Mouse (Mus musculus) heart, embryonic 15.5 days (tissue): ENCODE data around the gene Fosl1. TPM values are rescaled to one million over a fixed set of nuclear protein-coding genes. Genes with fewer than 3 reads are reported as not detected.

Source experiments
- ATAC-seq: fragments of 200-750 bp; cut with Nextera tagmentation; replicated peaks from 2 replicates; pipeline ENCODE4 v1.8.0; 2017; ENCODE audit warnings: low read depth, moderate TSS enrichment; ENCODE audit not compliant: insufficient number of reproducible peaks, insufficient read depth, low FRiP score
- H3K27ac ChIP-seq: fragments of 300-500 bp; sonication (generic); 2 replicates; pipeline ENCODE4 v1.5.1; 2015; ENCODE audit warnings: mild to moderate bottlenecking, inconsistent platforms
- H3K27me3 ChIP-seq: fragments of 300-500 bp; sonication (generic); 2 replicates; pipeline ENCODE4 v1.6.1; 2015; ENCODE audit warnings: inconsistent platforms
- H3K36me3 ChIP-seq: fragments of 300-500 bp; sonication (generic); 2 replicates; pipeline ENCODE4 v1.6.1; 2015; ENCODE audit warnings: mild to moderate bottlenecking, inconsistent platforms
- H3K4me1 ChIP-seq: fragments of 300-500 bp; sonication (generic); replicated peaks from 2 replicates; pipeline ENCODE4 v1.6.1; 2015; ENCODE audit warnings: inconsistent platforms
- H3K4me2 ChIP-seq: fragments of 300-500 bp; sonication (generic); 2 replicates; pipeline ENCODE4 v1.6.1; 2015; ENCODE audit warnings: inconsistent platforms, mild to moderate bottlenecking, moderate library complexity
- H3K4me3 ChIP-seq: fragments of 300-500 bp; sonication (generic); 2 replicates; pipeline ENCODE4 v1.5.1; 2015; ENCODE audit warnings: mild to moderate bottlenecking, inconsistent platforms
- H3K9ac ChIP-seq: fragments of 300-500 bp; sonication (generic); 2 replicates; pipeline ENCODE4 v1.6.1; 2015; ENCODE audit warnings: mild to moderate bottlenecking, inconsistent platforms
- H3K9me3 ChIP-seq: fragments of 300-500 bp; sonication (generic); replicated peaks from 2 replicates; pipeline ENCODE4 v1.6.1; 2016; ENCODE audit warnings: inconsistent platforms
- WGBS: fragments of 180-500 bp; shearing (Covaris S2); methylation state at CpG from one replicate; pipeline ENCODE4 v1.1.7; 2015; ENCODE audit warnings: mixed read lengths; 5-methylcytosine and 5-hydroxymethylcytosine counted together
- polyA plus RNA-seq: library from polyadenylated mRNA; unstranded; fragments of >200 nt; fragmentation: Nextera tagmentation; extraction: Ambion mirVana; gene quantifications from 2 replicates; pipeline ENCODE4 v1.2.1, GENCODE M21; 2015

Gene Fosl1
- polyA plus RNA-seq, 1 experiment from 2014 or later, result not detected

- Histone ChIP-seq H3K27ac (peak overlapping the region; percentile 81), H3K9me3 (no peaks in the 10 kb centered on the region), H3K4me3 (peak overlapping the region; percentile 68), H3K9ac (peak overlapping the region; percentile 73), H3K27me3 (no peaks in the 10 kb centered on the region), H3K4me2 (peak overlapping the region; percentile 90), H3K4me1 (peaks cover 23% of the 10 kb centered on the region), H3K36me3 (peaks cover 9% of the 10 kb centered on the region; the same call in 1 of the 2 replicates)
- peak; percentile 47 for ATAC-seq
- under 1% methylated on average over 47 of the region's 68 CpGs for WGBS
These were observed 27.1 kb downstream of the Fosl1 start for GRCm38 (mm10) chr19:5474281-5475068.

- 18% methylated on average over 13 of the region's 13 CpGs for WGBS
- Histone ChIP-seq H3K27me3 (no peaks in the 10 kb centered on the region), H3K4me1 (peaks cover 23% of the 10 kb centered on the region), H3K4me3 (peak overlapping the region; percentile 68), H3K36me3 (peaks cover 14% of the 10 kb centered on the region), H3K9me3 (no peaks in the 10 kb centered on the region), H3K4me2 (peak overlapping the region; percentile 90), H3K9ac (peak overlapping the region; percentile 73), H3K27ac (peak overlapping the region; percentile 81)
- ATAC-seq, result no peak
These were observed 27.8 kb downstream of the Fosl1 start for GRCm38 (mm10) chr19:5475069-5475714.

GRCm38 (mm10) chr19:5477004-5477667 lies 29.8 kb downstream of the Fosl1 start:
- H3K9ac ChIP-seq, result no peak overlapping the region

GRCm38 (mm10) chr19:5477668-5478300 lies 30.4 kb downstream of the Fosl1 start:
- no peaks in the 10 kb centered on the region for H3K27me3 ChIP-seq
- H3K36me3 ChIP-seq, result peaks cover 31% of the 10 kb centered on the region
- H3K4me2 ChIP-seq, result no peak overlapping the region
- no peak overlapping the region for H3K9ac ChIP-seq
- no peak overlapping the region for H3K4me3 ChIP-seq
- H3K4me1 ChIP-seq, result peaks cover 23% of the 10 kb centered on the region
- H3K27ac ChIP-seq, result no peak overlapping the region
- no peaks in the 10 kb centered on the region for H3K9me3 ChIP-seq
- 89% methylated on average over 18 of the region's 18 CpGs for WGBS
- no peak for ATAC-seq

More at GRCm38 (mm10) chr19:5477004-5477667, 29.8 kb downstream of the Fosl1 start:
- Histone ChIP-seq H3K27me3 (no peaks in the 10 kb centered on the region), H3K9me3 (no peaks in the 10 kb centered on the region), H3K4me1 (peaks cover 23% of the 10 kb centered on the region), H3K4me3 (no peak overlapping the region), H3K36me3 (peaks cover 24% of the 10 kb centered on the region), H3K4me2 (no peak overlapping the region), H3K27ac (no peak overlapping the region)
- ATAC-seq, result no peak
- 86% methylated on average over 10 of the region's 10 CpGs for WGBS

GRCm38 (mm10) chr19:5480016-5480415 lies 32.7 kb downstream of the Fosl1 start:
- Histone ChIP-seq H3K27me3 (no peaks in the 10 kb centered on the region), H3K36me3 (peaks cover 49% of the 10 kb centered on the region), H3K27ac (no peak overlapping the region), H3K4me3 (no peak overlapping the region), H3K4me2 (no peak overlapping the region), H3K9ac (no peak overlapping the region), H3K9me3 (no peaks in the 10 kb centered on the region), H3K4me1 (peaks cover 10% of the 10 kb centered on the region)
- WGBS, result 90% methylated on average over 10 of the region's 10 CpGs
- no peak for ATAC-seq

- WGBS, result 89% methylated on average over 10 of the region's 10 CpGs
- ATAC-seq, result no peak
- Histone ChIP-seq H3K4me3 (no peak overlapping the region), H3K27me3 (no peaks in the 10 kb centered on the region), H3K9me3 (no peaks in the 10 kb centered on the region), H3K36me3 (peaks cover 59% of the 10 kb centered on the region), H3K4me2 (no peak overlapping the region), H3K27ac (no peak overlapping the region), H3K9ac (no peak overlapping the region), H3K4me1 (peaks cover 6% of the 10 kb centered on the region)
These were observed 34.1 kb downstream of the Fosl1 start for GRCm38 (mm10) chr19:5481398-5481797.

- H3K27ac ChIP-seq, result no peak overlapping the region
- H3K4me3 ChIP-seq, result no peak overlapping the region
- H3K4me2 ChIP-seq, result no peak overlapping the region
- no peak for ATAC-seq
- peaks cover 22% of the 10 kb centered on the region for H3K4me1 ChIP-seq
- H3K36me3 ChIP-seq, result peaks cover 58% of the 10 kb centered on the region
- no peaks in the 10 kb centered on the region for H3K9me3 ChIP-seq
- H3K9ac ChIP-seq, result no peak overlapping the region
- H3K27me3 ChIP-seq, result no peaks in the 10 kb centered on the region
- 92% methylated on average over 19 of the region's 19 CpGs for WGBS
These were observed 36.3 kb downstream of the Fosl1 start for GRCm38 (mm10) chr19:5483386-5484359.

- Histone ChIP-seq H3K27me3 (no peaks in the 10 kb centered on the region), H3K4me1 (peaks cover 23% of the 10 kb centered on the region), H3K9ac (no peak overlapping the region), H3K36me3 (peaks cover 51% of the 10 kb centered on the region), H3K27ac (no peak overlapping the region), H3K4me2 (no peak overlapping the region), H3K4me3 (no peak overlapping the region), H3K9me3 (no peaks in the 10 kb centered on the region)
- 88% methylated on average over 5 of the region's 5 CpGs for WGBS
- no peak for ATAC-seq
These were observed 37.1 kb downstream of the Fosl1 start for GRCm38 (mm10) chr19:5484496-5484895.

GRCm38 (mm10) chr19:5485371-5485770 lies 38.0 kb downstream of the Fosl1 start:
- WGBS, result 85% methylated on average over 8 of the region's 8 CpGs
- Histone ChIP-seq H3K27ac (no peak overlapping the region), H3K27me3 (no peaks in the 10 kb centered on the region), H3K4me3 (no peak overlapping the region), H3K9me3 (no peaks in the 10 kb centered on the region), H3K9ac (no peak overlapping the region), H3K36me3 (peaks cover 44% of the 10 kb centered on the region), H3K4me2 (no peak overlapping the region), H3K4me1 (peaks cover 28% of the 10 kb centered on the region)
- no peak for ATAC-seq

- Histone ChIP-seq H3K36me3 (peaks cover 44% of the 10 kb centered on the region), H3K4me2 (no peak overlapping the region), H3K27ac (no peak overlapping the region), H3K9me3 (no peaks in the 10 kb centered on the region), H3K27me3 (no peaks in the 10 kb centered on the region), H3K4me1 (peaks cover 28% of the 10 kb centered on the region), H3K4me3 (no peak overlapping the region), H3K9ac (no peak overlapping the region)
- ATAC-seq, result no peak
- WGBS, result 92% methylated on average over 7 of the region's 7 CpGs
These were observed 38.5 kb downstream of the Fosl1 start for GRCm38 (mm10) chr19:5485821-5486220.
